Mouse (Mus musculus): ENCODE measurements around the gene Olfr641. TPM values are rescaled to one million over a fixed set of nuclear protein-coding genes. Genes with fewer than 3 reads are reported as not detected.

Olfr641 gene
- total RNA-seq (2021) = not detected
- long read RNA-seq, experiment 1 = 0 reads
- long read RNA-seq, experiment 2 = 0 reads

DNA sequence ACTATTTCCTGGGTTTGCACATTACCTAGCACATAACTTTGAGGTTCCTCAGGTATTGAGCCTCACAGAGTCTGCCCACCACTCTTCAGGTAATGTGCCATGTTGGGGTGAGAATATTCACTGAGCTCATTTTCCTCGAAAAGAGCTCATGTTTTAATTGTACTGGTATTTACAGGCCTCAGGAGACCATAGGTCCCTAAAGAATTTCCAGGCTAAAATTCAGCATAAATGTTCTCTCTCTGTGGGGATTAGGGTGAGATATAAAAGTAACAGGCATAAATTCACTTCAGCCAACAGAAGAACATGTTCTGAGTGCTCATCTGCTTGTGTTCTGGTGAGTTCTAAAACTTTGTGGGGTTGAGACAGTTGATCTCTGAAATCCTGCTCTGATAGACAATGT, at the start of gene Olfr641:
TSS of gene Olfr641 (plus strand) at position 301 of the 400 bp plus-strand sequence.
- no peak for DNase-seq
- intact Hi-C loops (cut with DNase I) = no loop called here

DNA sequence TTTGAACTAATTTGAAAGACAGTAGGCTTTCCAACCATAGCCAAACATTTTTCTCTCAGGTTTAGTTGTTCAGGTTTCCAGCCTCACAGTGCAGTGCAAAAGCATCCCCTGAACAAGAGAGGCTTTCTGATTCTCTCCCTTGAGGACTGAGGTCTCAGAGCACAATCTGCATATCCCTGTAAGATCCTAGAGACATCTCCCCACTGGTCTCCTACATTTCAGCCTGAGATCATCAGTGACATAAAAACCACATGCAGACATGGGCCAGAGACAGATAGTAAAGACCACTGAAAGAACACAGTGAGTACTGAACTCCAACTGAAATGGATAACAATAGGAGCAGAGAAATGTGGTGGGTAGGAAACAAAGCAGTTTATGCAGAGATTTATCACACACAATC, 36.8 kb upstream of the Olfr641 start, which contains the start of gene Olfr638:
TSS of gene Olfr638 (plus strand) at position 301 of the 400 bp plus-strand sequence.
- intact Hi-C loops (cut with DNase I) = no loop called here
- no peak for DNase-seq

DNA sequence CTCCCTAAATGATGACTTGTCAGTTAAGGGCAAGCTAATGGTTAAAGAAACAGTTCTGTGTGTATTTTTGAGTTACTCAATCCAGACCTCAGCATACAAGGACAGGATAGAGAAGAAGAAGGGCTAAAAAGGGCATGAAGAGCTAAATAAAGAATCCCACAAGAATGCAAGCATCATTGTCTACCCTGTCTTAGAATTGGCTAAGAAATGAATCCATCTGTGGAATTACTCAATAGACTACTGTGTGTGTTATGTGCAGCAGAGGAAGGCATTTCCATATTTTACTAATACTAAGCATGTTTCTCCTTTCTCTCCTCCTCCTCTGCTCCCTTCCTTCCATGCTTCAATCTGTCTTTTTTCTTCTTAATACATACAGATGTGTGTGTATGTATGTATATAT, 36.1 kb upstream of the Olfr641 start:
- DNase-seq = no peak
- intact Hi-C loops (cut with DNase I) = no loop called here

DNA sequence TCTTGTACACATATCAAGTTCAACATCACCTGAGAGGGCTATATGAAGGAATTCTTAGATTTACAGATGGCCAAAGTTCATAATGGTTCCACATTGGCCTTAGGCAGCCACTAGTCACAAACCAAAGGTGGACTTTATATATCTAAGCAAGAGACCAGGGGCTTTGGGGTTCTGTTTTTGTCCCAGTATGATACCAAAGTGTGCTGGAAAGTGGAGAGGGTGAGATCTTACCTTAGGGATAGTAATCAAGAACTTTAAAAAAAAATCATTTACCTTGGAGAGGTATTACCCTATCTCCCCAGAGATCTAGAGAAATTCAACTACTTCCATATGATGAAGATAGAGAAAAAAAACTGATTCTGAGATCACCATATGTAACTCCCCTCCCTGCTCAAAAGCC, 18.0 kb upstream of the Olfr641 start, which contains the start of gene Olfr639:
TSS of gene Olfr639 (minus strand) at position 101 of the 400 bp plus-strand sequence.
- no peak for DNase-seq
- intact Hi-C loops (cut with DNase I) = no loop called here

GRCm38 (mm10) chr7:104018953-104019352, 16.3 kb upstream of the Olfr641 start:
- intact Hi-C loops (cut with DNase I) = no loop called here
- no peak for DNase-seq

DNA sequence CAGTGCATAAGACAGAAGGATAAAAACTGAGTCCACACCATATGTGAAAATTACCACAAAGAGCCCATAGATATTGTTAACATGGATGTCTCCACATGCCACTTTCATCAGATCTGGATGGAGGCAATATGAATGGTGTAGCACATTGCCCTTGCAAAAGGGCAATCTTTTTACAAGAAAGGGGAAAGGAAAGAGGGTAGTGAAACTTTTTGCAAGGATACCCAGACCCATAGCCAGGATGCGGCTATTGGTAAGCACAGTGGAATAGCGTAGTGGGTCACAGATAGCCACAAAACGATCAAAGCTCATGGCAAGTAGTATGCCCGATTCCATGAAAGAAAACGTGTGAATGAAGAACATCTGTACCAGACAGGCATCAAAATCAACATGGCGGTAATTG, 13.6 kb upstream of the Olfr641 start:
- intact Hi-C loops (cut with DNase I) = no loop called here
- DNase-seq = no peak

DNA sequence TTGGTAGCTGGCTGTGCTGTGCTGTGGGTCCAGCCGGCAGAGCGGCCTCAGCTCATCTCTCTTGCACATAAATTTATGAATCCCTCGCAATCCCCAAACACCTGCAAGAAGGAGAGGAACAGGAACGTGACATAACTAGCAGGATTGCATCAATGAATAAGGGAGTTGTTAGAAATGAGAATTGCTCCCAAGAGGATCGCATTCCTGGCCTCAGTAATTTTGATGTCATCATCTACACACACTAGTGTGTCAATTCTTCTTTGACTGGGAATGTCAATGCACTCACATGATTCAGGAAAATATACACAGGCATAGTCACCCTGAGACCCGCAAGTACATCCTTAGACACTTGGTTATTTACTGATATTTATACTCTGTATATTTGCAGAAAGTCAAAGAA, 9.8 kb upstream of the Olfr641 start, which contains the start of gene Olfr640:
TSS of gene Olfr640 (minus strand) at position 101 of the 400 bp plus-strand sequence.
- intact Hi-C loops (cut with DNase I) = no loop called here

GRCm38 (mm10) chr7:104026978-104027377, 8.3 kb upstream of the Olfr641 start:
- DNase-seq = no peak
- intact Hi-C loops (cut with DNase I) = no loop called here

More for the DNA sequence above, 9.8 kb upstream of the Olfr641 start, which contains the start of gene Olfr640:
- no peak for DNase-seq

- intact Hi-C loops (cut with DNase I) = no loop called here
- DNase-seq = no peak
Observed at GRCm38 (mm10) chr7:104050745-104051144, 15.5 kb downstream of the Olfr641 start.

DNA sequence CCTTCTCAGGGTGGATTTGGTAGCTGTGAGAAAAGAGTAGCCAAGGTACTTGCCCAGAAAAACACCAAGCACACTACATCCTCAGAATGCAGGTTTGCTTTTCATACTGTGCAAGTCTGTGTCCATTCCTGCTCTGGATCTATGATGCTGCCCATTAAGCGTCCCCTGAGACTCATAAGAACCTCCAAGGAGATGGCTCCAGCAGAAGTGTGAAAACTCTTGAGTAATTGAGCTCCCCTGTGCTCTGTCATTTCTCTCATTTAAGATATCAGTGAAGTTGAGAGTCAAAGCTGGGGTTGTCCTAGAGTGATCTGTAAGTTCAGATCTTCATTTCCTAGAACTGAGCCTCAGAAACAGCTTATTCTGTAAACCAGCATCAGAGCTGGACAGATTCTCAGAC, 17.3 kb downstream of the Olfr641 start, which contains the start of gene Olfr642:
TSS of gene Olfr642 (minus strand) at position 101 of the 400 bp plus-strand sequence.
- intact Hi-C loops (cut with DNase I) = no loop called here
- DNase-seq = no peak

GRCm38 (mm10) chr7:104059215-104059614, 24.0 kb downstream of the Olfr641 start:
- intact Hi-C loops (cut with DNase I) = no loop called here
- no peak for DNase-seq

DNA sequence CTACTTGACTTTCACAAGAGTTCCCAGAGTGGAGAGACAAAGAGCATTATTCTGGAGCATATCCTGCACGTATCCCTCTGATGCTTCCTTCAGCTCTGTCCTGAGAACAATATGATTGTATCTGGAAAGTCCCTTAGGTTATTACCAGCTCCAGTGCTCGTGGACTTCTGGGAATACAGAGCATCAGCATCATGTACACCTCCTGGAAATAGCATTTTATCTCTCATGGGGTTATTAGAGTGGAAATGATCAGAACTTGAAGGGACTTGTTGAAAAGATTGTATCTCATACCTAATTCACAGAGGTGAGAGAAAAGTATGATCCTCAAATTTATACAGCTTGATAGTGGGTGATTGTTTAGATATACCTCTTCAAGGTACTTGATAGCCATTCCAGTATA, 26.1 kb downstream of the Olfr641 start, which contains the start of gene 4930516K23Rik:
TSS of gene 4930516K23Rik (minus strand) at position 101 of the 400 bp plus-strand sequence.
- intact Hi-C loops (cut with DNase I) = no loop called here
- no peak for DNase-seq

- DNase-seq = no peak
- intact Hi-C loops (cut with DNase I) = no loop called here
Observed at GRCm38 (mm10) chr7:104071769-104072168, 36.5 kb downstream of the Olfr641 start, which contains the start of gene Olfr644. TSS of gene Olfr644 (minus strand) at chr7:104071869.

DNA sequence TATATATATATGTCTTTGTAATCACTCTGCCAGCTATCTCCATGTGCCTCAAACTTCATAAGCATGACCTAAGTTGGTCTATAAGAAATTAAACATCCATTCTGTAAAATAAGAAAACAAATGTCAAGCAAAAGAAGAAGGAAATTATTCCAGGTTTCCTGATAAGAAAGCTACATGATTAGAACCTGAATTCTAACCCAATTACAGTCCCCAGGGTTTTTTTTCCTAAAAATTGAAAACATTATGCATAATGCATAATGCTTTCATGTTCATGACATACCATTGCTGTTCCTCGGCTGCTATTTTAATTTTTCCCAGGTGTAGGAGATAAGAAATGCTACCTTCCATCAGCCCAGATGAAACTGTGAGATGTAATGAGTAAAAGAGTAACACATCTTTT, 50.1 kb downstream of the Olfr641 start, which contains the start of gene Olfr645:
TSS of gene Olfr645 (minus strand) at position 101 of the 400 bp plus-strand sequence.
- no peak for DNase-seq
- intact Hi-C loops (cut with DNase I) = no loop called here

Other genes starting within 250 kb of the Olfr641 start
- gene Olfr67, start 243.6 kb upstream of the Olfr641 start, total RNA-seq (2021) = not detected
- 1,000 to 10,000 TPM; 2,822 to 3,799 TPM for gene Hbb-bt, start 221.4 kb upstream of the Olfr641 start, total RNA-seq (2021)
- gene Hbb-bs, start 207.3 kb upstream of the Olfr641 start, total RNA-seq (2021) = over 10,000 TPM; 24,882 to 31,010 TPM
- not detected for gene Hbb-bh2, start 194.9 kb upstream of the Olfr641 start, total RNA-seq (2021)
- not detected for gene Hbb-bh1, start 192.3 kb upstream of the Olfr641 start, total RNA-seq (2021)
- not detected for gene Hbb-y, start 182.2 kb upstream of the Olfr641 start, total RNA-seq (2021)
- not detected for gene Olfr66, start 149.2 kb upstream of the Olfr641 start, total RNA-seq (2021)
- gene Olfr64, start 141.0 kb upstream of the Olfr641 start, total RNA-seq (2021) = not detected
- not detected for gene Olfr65, start 132.0 kb upstream of the Olfr641 start, total RNA-seq (2021)
- gene Olfr631, start 106.6 kb upstream of the Olfr641 start, total RNA-seq (2021) = not detected
- gene Olfr632, start 101.1 kb upstream of the Olfr641 start, total RNA-seq (2021) = not detected
- not detected for gene Olfr633, start 91.0 kb upstream of the Olfr641 start, total RNA-seq (2021)
- not detected for gene Olfr635, start 64.3 kb upstream of the Olfr641 start, total RNA-seq (2021)
- not detected for gene Olfr638, start 36.7 kb upstream of the Olfr641 start, total RNA-seq (2021)
- not detected for gene Olfr639, start 18.1 kb upstream of the Olfr641 start, total RNA-seq (2021)
- gene Olfr640, start 9.9 kb upstream of the Olfr641 start, total RNA-seq (2021) = not detected
- gene Olfr642, start 17.2 kb downstream of the Olfr641 start, total RNA-seq (2021) = not detected
- not detected for gene 4930516K23Rik, start 26.0 kb downstream of the Olfr641 start, total RNA-seq (2021)
- gene Olfr644, start 36.4 kb downstream of the Olfr641 start, total RNA-seq (2021) = not detected
- gene Olfr645, start 50.0 kb downstream of the Olfr641 start, total RNA-seq (2021) = not detected
- gene Olfr646, start 69.4 kb downstream of the Olfr641 start, total RNA-seq (2021) = not detected
- gene Ubqln5, start 94.4 kb downstream of the Olfr641 start, total RNA-seq (2021) = not detected
- not detected for gene Olfr643, start 102.0 kb downstream of the Olfr641 start, total RNA-seq (2021)
- not detected for gene Ubqln3, start 107.8 kb downstream of the Olfr641 start, total RNA-seq (2021)
- not detected for gene Ubqlnl, start 115.1 kb downstream of the Olfr641 start, total RNA-seq (2021)
- gene Olfm5, start 129.4 kb downstream of the Olfr641 start, total RNA-seq (2021) = not detected
- gene Olfr648, start 147.9 kb downstream of the Olfr641 start, total RNA-seq (2021) = not detected
- not detected for gene Olfr649, start 160.5 kb downstream of the Olfr641 start, total RNA-seq (2021)
- under 1 TPM; 0.45 to 0.54 TPM for gene Trim6, start 183.3 kb downstream of the Olfr641 start, total RNA-seq (2021)
- gene Trim34a, start 209.0 kb downstream of the Olfr641 start, total RNA-seq (2021) = 1 to 10 TPM; 3.7 to 3.8 TPM